Mouse (Mus musculus) bone marrow, adult 2 months (tissue): ENCODE results near the gene Odf3b.

Experiments used
- CTCF ChIP-seq: fragments of 200-500 bp; IDR thresholded peaks from 2 replicates; pipeline ENCODE4 v1.5.1; 2011; ENCODE audit warnings: low read length, control low read depth; ENCODE audit not compliant: control insufficient read depth, insufficient read depth
- POLR2A ChIP-seq: fragments of 200-500 bp; IDR thresholded peaks from 2 replicates; pipeline ENCODE4 v1.6.1; 2011; ENCODE audit warnings: low read depth, mild to moderate bottlenecking, control low read depth, low read length, borderline replicate concordance; ENCODE audit not compliant: control insufficient read depth

- TF ChIP-seq POLR2A = no peak
- no peak for TF ChIP-seq CTCF
Observed at GRCm38 (mm10) chr15:89353837-89354236, 25.2 kb downstream of the Odf3b start.
